Mouse (Mus musculus) left cerebral cortex, postnatal 36 days (tissue): ENCODE measurements around the gene Cox8a. TPM values are rescaled to one million over a fixed set of nuclear protein-coding genes. Genes with fewer than 3 reads are reported as not detected.

Experiments used
- DNase-seq, 2 experiments: peaks; one replicate each; pipeline ENCODE4 v3.0.0; 2021 to 2022; ENCODE audit warnings: low spot score in 2 of 2, mixed read lengths in 1 of 2
- intact Hi-C: fragments of 180-260 bp; cut with DNase I; formaldehyde crosslinking; loops from one replicate; pipeline ENCODE4 v1.15.1; 2025
- total RNA-seq, 2 experiments: library from RNA; stranded (reverse); gene quantifications; 2 replicates each; pipeline ENCODE4 v1.2.3; 2021

The Cox8a gene
- total RNA-seq, 2 experiments from 2014 or later = 989 to 1,090 TPM

DNA sequence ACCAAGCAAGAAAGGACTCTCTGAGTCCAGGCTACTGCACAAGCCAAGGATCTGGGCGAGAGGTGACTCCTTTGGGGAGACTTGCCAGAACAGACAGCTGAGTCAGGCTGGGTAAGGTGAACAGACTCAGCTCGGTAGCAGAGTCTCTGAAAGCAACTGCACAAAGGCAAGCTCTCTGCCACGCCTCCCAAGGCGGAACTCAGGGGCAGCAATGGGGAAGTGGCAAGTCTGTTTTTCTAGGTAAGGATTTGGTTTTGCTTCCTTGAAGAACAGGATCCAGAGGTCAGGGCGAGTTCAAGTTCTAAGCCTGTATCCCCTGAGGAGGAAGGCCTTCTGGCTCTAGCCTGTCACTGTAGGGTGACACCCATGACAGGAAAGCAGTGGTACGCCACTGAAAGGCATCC lies 9.1 kb upstream of the Cox8a start:
- no peak for DNase-seq
- intact Hi-C loops = no loop called here

DNA sequence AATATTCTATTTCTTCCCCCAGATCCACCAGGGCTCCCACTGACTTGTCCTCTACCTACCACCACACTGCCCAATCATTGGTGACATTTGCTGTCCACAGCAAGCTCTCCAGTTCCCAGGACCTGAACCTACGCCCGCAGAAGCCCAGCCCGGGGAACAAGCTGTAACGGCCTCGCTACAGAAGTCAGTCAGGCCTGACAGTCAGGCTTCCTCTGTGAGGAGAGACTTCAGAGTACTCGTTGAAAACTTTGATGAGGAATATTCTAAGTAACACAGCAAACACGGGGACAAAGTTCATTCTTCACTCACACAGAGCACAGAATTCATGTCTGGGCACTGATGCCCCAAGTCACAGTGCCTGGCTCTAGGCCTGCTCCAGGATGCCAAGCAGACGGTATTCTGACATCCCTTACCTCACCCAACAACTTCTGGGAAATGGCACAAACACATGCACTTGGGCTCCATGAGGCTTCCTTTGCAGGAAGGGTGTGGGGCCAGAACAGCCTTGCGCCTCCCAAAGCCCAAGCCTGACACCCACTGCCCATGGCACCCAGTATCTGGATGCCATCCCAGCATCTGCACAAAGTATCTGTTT lies 7.8 kb upstream of the Cox8a start:
- intact Hi-C loops = no loop called here
- no peak for DNase-seq

DNA sequence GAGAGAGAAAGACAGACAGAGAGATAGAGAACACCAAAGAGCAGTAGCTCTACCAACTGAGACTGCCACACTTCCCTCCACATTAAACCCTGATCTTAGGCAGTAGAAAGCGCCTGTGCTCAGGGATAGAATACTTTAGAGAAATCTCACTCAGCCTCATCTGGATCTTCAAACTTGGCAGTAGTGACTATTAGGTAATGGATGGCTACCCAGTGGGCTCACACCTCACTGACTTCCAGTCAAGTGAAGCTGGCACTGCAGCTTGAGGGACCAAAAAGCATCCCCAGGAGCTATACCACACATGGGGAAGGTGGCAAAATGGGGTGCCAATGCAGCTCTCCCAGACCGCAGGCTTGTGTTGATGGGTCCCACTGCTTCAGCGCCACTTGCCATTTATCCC lies 6.8 kb upstream of the Cox8a start:
- DNase-seq = no peak
- intact Hi-C loops = no loop called here

DNA sequence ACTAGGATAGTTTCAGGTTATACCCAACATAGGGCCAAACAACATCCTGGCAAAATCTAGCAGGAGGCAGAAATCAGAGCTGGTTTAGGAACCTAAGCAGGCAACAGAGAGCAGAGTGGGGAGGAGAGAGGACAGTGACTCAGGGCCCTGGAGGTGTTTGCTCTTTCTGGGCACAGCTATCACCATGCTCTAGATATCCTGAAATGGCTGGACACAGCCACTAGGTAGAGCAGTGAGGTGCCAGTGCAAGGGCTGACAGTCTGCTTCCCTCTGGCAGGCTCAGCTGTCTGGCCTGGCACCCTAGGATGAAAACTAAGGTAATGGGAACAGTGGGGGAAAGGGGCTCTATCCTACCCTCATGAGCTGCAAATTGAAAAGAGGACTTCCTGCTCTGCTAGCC lies 6.1 kb upstream of the Cox8a start:
- DNase-seq = no peak
- intact Hi-C loops = no loop called here

DNA sequence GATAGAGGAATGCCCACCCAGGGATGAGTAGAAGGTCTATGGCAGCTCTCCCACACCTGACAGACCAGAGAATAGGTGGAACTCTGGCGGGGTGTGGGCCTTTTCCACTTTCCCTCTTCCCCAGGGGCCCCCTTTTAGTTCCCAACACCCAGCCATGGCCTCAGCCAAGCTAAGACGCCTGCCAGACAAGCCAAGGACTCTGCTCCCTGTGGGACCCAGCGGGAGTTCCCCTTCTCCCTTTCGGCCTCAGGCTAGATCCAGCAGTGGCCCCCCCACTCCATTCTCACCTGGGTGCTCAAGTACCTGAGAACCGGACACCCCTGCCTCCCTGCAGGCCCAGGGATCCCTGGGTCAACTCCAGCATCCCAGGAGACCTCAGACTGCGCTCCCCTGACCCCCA lies 4.8 kb upstream of the Cox8a start:
- intact Hi-C loops = no loop called here

DNA sequence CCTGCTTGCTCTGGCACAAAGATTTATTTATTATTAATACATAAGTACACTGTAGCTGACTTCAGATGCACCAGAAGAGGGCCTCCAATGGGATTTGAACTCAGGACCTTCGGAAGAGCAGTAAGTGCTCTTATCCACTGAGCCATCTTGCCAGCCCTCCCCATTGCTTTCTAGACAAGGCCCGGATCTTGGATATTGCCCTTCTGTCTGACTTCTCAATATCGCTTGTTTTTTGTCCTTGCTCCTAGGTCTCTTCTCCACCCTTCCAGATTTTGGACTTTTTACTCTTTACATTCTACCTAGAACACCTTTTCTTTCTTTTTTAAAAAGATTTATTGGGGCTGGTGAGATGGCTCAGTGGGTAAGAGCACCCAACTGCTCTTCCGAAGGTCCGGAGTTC lies 1.3 kb upstream of the Cox8a start:
- intact Hi-C loops = no loop called here

More for the DNA sequence above, 4.8 kb upstream of the Cox8a start:
- no peak for DNase-seq

DNA sequence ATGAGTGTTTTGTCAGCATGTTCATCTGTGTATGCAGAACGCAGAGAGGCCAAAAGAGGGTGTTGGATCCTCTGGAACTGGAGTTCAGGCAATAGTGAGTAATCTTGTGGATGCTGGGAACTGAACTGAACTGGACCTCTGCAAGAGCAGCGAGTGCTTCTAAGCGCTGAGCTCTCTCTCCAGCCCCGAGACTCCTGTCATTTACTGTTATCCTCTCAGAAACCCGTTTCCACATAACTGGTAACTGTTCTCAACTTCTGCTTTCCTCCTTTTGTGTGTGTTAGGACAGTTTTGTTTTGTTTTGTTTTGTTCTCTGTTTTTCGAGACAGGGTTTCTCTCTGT lies 481 bp upstream of the Cox8a start:
- intact Hi-C loops = no loop called here
- no peak for DNase-seq

More for the DNA sequence above, 1.3 kb upstream of the Cox8a start:
- no peak for DNase-seq

DNA sequence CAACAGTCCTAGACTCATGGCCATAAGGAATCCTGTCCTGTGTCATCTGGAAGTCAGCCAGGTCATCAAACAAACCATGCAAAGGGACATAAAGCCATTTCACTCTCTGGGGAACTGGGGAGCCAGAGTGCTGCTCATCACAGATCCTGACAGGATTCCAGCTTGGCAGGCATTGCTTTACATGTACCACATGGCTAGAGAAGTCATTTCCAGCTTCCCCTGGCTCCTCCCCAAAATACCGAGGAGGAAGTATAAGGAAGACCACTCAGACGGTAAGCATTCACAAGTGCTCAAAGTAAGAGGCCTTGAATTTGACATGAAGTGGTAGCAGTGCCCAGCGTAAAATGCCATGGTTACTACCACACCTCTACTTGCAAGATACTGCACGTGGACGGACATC lies 2.9 kb downstream of the Cox8a start:
- DNase-seq = no peak
- intact Hi-C loops = no loop called here

DNA sequence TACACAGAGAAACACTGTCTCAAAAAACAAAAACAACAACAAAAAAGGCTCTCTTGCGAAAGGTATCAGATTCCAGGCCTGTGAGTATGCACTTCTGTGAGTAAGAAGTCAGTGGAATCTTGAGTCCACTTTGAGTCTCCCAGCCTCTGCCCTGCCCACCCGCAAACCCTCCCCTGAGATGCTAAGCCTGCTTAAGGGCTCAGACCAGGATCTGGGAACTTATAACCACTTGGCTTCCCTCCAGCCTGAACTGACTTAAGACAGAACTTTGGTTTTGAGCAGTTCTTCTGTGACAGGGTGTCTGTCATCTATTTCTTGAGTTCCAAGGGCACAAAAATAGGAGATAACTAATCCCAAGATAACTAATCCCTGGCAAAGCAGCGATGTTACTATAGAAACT lies 4.4 kb downstream of the Cox8a start:
- intact Hi-C loops = no loop called here

DNA sequence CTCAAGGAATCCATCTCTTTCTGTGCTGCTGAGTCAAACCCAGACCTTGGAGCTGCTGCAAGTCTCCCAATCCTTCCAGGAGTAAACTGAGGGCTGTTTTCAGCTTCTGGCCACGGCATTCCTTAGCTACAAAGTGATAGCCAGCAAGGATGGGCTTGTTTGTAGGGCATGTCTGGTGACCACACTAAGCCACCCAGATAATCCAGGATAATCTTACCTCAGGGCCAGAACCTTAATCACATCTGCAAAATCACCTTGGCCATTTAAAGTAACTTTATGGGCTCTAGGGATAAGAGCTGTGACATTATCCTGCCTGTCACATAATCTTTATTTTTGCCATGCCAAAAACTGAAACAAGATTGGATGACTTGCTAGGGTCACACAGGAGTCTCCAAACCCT lies 5.2 kb downstream of the Cox8a start:
- intact Hi-C loops = no loop called here
- DNase-seq = no peak

More for the DNA sequence above, 4.4 kb downstream of the Cox8a start:
- no peak for DNase-seq

DNA sequence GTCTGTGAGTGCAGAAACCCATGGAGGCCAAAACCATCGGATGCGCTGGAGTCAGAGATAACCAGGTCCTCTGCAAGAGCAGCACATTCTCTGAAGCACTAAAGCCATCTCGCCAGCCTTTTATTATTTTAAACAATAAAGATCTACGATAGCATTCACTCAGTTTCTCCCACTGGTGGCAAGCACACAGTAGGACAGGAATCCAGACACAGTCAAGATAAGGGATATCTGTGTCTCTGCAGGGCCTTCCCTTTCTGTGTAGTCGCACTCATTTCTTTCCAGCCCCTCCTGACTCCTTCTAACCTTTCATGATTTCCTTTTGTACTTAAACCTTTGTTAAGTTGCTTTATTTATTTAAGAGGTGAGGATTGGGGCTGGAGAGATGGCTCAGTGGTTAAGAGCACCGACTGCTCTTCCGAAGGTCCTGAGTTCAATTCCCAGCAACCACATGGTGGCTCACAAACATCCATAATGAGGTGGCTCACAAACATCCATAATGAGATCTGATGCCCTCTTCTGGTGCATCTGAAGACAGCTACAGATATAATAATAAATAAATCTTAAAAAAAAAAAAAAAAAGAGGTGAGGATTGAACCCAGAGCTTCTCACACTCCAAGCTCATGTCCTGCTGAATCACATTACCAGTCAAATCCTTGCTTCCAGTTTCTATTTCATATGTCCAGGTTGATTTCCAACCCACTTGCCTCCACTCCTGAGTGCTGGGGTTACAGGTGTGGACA lies 7.3 kb downstream of the Cox8a start:
- intact Hi-C loops = no loop called here

DNA sequence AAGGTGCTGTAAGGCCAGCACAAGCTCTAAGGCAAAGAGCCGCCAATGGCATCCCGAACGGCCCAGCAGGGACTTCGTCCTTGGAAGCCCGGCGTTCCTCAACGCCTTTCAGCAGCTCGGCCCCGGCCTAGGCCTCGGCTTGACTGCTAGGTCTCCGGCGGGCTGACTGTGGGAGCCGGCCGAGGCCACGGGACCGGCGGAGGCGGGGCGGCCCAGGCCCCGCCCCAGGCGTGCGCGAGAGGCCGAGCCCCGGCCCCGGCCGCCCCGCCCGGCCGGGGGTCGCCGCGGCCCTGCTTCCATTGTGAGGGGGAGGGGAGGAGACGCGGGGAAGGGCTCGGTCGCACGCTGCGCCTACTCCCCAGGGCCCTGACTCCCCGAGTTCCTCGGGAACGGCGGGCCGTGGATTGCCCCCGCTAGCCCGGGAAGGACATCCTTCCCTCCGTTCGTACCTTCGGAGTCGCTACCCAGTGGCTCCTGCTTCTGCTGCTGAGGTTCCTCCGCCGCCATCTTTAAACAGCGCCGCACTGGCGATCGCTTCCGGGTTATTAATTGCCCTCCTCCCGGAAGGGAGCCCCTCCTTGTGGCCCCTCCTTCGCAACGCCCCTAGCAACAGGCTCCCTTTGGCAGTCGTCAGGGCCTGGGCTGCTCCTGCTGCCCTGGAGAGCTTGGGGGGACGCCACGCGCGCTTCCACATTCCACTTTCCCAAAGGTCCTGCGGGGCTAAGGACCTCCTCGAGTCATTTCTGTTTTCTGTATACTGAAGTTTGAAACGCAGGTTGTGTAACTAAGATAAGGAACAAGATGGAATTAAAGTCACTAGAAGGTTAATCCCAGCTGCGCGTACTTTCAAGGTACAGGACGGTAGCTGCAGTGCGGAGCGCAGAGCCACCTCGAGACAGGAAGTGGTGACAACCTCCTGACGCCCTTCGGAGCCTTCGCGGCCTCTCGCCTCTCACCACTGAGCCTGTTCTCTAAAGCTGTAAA lies 11.4 kb downstream of the Cox8a start, which contains the start of gene Otub1:
Gene Otub1 (minus strand): TSS at position 564 of the 984 bp plus-strand sequence.
- intact Hi-C loops = no loop called here
- peak; percentile 91 for DNase-seq

More for the DNA sequence above, 7.3 kb downstream of the Cox8a start:
- no peak for DNase-seq

DNA sequence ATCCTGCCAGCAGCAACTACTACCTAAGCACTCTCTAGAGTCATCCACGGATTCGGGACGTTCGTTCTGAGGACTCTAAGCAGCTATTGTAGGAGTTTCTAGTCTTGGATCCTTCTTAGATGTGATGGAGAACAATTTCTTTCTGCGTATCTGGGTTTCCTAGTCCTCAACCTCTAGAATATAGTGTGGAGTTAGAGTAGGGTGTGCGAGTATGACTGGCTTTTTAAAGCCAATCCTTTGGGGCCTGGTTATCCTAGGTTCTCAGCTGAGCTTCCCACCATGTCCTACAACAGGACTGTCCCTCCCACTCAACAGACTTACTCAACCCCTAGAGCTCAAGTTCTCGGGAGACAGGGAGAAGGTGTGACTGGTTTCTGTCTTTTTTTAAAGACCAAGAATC lies 12.1 kb downstream of the Cox8a start:
- intact Hi-C loops = no loop called here

DNA sequence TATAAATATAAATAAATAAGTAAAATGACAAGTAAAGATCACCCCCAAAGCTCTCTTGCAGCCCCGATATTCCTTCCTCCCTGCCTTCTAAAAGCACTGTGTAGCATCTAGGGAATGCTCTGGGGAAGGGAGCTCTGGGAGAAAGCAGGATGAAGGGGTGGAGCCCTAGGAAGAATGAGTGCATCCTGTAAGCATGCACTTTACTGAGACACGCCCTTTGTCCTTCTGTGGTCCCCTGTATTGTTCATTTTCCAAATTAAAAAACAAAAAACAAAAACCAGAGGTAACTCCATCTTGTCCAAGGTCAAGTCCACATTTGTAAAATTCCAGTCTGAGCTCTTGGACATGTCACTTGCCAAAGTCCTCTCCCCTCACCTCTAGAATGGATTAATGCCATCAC lies 12.5 kb downstream of the Cox8a start:
- intact Hi-C loops = no loop called here

More for the DNA sequence above, 12.1 kb downstream of the Cox8a start:
- no peak for DNase-seq

DNA sequence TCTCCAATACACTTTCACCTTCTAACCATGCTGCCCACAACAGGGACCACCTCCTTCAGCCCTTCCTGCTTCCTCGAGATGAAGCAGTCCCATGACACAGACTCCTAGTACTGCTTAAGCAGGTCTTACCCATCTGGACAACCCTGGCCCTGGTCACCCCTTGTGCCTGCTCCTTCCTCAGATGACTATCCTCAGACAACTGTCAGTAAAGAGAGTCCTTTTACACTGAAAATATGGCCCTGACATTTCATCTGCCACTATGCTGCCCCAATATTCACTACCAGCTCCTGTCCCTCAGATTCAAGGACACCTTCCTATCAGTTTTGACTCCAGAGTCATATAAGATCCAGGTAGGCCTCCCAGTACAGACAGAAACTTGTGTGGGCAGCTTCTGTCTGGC lies 17.0 kb downstream of the Cox8a start:
- DNase-seq = no peak
- intact Hi-C loops = no loop called here

More for the DNA sequence above, 12.5 kb downstream of the Cox8a start:
- DNase-seq = no peak

DNA sequence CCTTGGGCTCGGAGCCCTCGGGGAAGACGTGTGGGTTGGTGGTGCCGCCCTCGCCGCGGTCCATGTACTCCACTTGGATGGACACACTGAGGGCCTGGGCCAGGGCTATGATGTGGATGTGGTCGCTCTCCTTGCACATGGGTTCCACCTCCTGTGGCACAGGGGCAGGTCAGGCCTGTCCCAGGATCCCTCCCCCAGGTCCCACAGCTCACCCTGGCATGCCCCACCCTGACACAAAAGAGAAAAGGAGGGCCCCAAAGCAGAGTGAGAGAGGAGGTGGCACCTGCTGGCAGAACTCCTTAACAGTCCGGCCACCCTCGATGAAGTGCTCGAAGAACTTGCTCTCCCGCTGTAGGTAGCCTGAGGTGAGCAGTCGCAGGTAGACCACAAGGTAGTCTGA lies 18.3 kb downstream of the Cox8a start:
- intact Hi-C loops = no loop called here
- DNase-seq = no peak

DNA sequence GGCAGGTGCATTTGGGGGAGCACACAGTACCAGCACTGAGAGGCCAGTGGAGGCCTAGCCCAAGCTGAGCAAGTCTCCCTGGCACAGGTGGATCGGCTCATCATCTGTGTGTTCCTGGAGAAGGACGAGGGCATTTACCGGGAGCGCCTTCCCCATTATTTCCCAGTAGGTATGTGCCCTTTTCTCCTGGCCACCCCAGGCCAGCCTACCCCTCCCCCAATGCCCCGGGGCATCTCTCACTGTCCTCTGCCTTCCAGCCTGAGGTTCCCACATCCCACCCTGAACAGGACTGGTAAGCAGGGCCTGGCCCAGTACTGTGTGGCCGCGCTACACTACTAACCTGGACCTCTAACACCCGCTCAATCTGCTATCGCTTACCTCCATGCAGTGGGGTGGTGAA lies 20.0 kb downstream of the Cox8a start:
- intact Hi-C loops = no loop called here
- DNase-seq = no peak

DNA sequence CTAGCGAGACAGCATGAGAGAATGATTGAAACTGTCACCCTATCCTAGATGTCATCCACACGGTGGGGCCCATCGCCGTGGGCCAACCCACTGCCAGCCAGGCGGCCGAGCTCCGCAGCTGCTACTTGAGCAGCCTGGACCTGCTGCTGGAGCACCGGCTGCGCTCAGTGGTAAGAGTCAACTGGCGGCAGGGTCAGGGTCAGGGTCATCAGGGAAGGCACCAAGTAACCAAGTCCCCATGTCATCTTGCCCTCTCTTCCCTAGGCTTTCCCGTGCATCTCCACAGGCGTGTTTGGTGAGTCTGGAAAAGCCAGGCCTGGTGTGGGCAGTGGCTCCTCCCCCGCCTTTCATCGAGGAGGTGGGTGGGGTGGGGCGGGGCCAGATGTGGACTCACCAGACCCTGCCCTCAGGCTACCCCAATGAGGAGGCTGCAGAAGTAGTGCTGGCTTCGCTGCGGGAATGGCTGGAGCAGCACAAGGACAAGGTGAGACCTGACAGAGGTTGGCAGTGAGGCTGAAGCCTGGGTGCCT lies 20.6 kb downstream of the Cox8a start:
- DNase-seq = no peak
- intact Hi-C loops = loop anchor here (1.0 kb wide), 1 partner anchor 133 kb away; no protein-coding TSS in a partner anchor

DNA sequence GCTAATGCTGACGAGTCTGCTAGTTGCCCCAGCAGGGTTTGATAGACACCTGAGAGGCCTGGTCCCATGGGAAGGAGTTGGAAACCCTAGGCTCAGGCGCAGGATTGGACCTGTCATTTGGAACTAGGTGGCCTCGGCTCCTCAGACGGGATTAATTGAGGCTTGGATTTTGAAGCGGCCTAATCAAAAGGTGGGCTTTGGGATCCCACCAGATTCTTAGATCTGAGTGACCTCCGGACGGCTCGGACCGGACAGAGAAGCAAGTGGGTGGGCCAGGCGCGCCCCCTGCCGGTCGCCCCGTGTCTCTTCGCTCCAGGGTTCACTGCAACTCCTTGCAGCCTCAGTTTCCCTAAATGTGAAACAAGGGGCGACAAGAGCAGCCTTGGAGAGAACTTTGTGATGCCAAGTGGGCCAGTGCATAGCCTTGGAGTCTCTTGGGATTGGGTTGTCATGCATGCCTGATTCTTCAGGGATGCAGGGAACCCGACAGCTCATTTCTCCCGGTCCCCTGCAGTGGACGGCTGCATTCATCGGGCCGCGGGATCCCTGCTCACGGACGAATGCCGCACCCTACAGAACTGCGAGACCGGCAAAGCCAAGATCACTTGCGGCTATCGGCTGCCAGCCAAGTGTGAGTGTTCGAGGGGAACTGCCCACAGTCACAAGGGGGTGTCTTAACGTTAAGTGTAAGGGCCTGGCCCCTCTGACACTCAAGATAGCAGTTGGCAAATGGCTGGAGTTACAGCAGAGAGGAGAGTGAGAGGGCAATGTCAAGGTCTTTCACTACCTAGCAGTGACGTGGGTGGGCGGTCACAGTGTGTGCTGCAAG lies 21.3 kb downstream of the Cox8a start:
- peak; percentile 49 to 59 for DNase-seq
- intact Hi-C loops = loop anchor here (1.0 kb wide), 1 partner anchor 132 kb away; no protein-coding TSS in a partner anchor
